Comparison of ENCODE assay signal across 32 mouse cellular contexts in genomic region chr5:151601696-151602095, GRCm38 (mm10). TPM values are rescaled to one million over a fixed set of nuclear protein-coding genes. Genes with fewer than 3 reads are reported as not detected.
A peak's percentile ranks its signal among the peaks of the same experiment; 100 is the strongest.
DNase-seq lines count a peak whose midpoint lies in the region; ATAC-seq and TF ChIP-seq lines count a peak whose summit lies in the region.
"Had no signal": no experiment of that assay in that cellular context is flagged by ENCODE, and none has a peak within 500 bp of the region (broad histone marks: within the 10 kb centered on the region; RNA-seq: fewer than 3 reads in every experiment).

No protein-coding gene starts in this region.

- H3K4me3 ChIP-seq in kidney, embryonic 16.5 days (ENCODE audit: low read length): no peak overlapping the region
- H3K4me3 ChIP-seq in liver, adult 2 months (ENCODE audit: insufficient read depth, low read depth, low read length): no peak overlapping the region
- H3K4me3 ChIP-seq: embryonic facial prominence, embryonic 10.5 days; embryonic facial prominence, embryonic 13.5 days; erythroblast, embryonic 14.5 days; forebrain, embryonic 12.5 days; forebrain, embryonic 15.5 days; heart, embryonic 12.5 days; heart, embryonic 15.5 days; hindbrain, embryonic 10.5 days; hindbrain, embryonic 13.5 days had no signal

- H3K79me2 ChIP-seq in liver, adult 2 months (ENCODE audit: control insufficient read depth, insufficient read depth, low read length): no peaks in the 10 kb centered on the region

- no peak overlapping the region for H3K9ac ChIP-seq in kidney, embryonic 16.5 days (replicated peaks; ENCODE audit: low read length)
- no peak overlapping the region for H3K9ac ChIP-seq in liver, adult 2 months (ENCODE audit: low read depth, low read length)
- H3K9ac ChIP-seq: embryonic facial prominence, embryonic 13.5 days; forebrain, embryonic 12.5 days; forebrain, embryonic 15.5 days; heart, embryonic 12.5 days; heart, embryonic 15.5 days; hindbrain, embryonic 13.5 days had no signal

- no peak overlapping the region for H3K4me2 ChIP-seq in kidney, embryonic 16.5 days (replicated peaks; ENCODE audit: low read depth, low read length)
- H3K4me2 ChIP-seq: embryonic facial prominence, embryonic 13.5 days; forebrain, embryonic 12.5 days; forebrain, embryonic 15.5 days; heart, embryonic 12.5 days; heart, embryonic 15.5 days; hindbrain, embryonic 13.5 days had no signal

- H3K4me1 ChIP-seq in kidney, embryonic 16.5 days (ENCODE audit: insufficient read depth, low read length): no peaks in the 10 kb centered on the region
- no peaks in the 10 kb centered on the region for H3K4me1 ChIP-seq in liver, adult 2 months (ENCODE audit: control insufficient read depth, insufficient read depth, low read length)
- H3K4me1 ChIP-seq: embryonic facial prominence, embryonic 10.5 days; embryonic facial prominence, embryonic 13.5 days; forebrain, embryonic 12.5 days; forebrain, embryonic 15.5 days; heart, embryonic 12.5 days; heart, embryonic 15.5 days; hindbrain, embryonic 10.5 days; hindbrain, embryonic 13.5 days had no signal

- H3K36me3 ChIP-seq in kidney, embryonic 16.5 days (ENCODE audit: insufficient read depth, low read length): no peaks in the 10 kb centered on the region
- no peaks in the 10 kb centered on the region for H3K36me3 ChIP-seq in liver, adult 2 months (ENCODE audit: control insufficient read depth, insufficient read depth, low read length)
- H3K36me3 ChIP-seq: embryonic facial prominence, embryonic 10.5 days; embryonic facial prominence, embryonic 13.5 days; forebrain, embryonic 12.5 days; forebrain, embryonic 15.5 days; G1E; heart, embryonic 12.5 days; heart, embryonic 15.5 days; hindbrain, embryonic 10.5 days; hindbrain, embryonic 13.5 days had no signal

- 21% methylated on average over 1 of the region's 1 CpGs for WGBS in kidney, embryonic 16.5 days
- 36% methylated on average over 1 of the region's 1 CpGs for WGBS in liver, adult 2 months

- no peak overlapping the region for H3K27ac ChIP-seq in kidney, embryonic 16.5 days (ENCODE audit: low read length)
- H3K27ac ChIP-seq in liver, adult 2 months (replicated peaks; ENCODE audit: insufficient read depth, low read depth, low read length): no peak overlapping the region
- H3K27ac ChIP-seq: embryonic facial prominence, embryonic 10.5 days; embryonic facial prominence, embryonic 13.5 days; forebrain, embryonic 12.5 days; forebrain, embryonic 15.5 days; heart, embryonic 15.5 days; hindbrain, embryonic 10.5 days; hindbrain, embryonic 13.5 days had no signal

- TF ChIP-seq CTCF in liver, adult 2 months (IDR thresholded peaks at IDR 0.05; ENCODE audit: low read depth, low read length): no peak

- no peaks in the 10 kb centered on the region for H3K9me3 ChIP-seq in kidney, embryonic 16.5 days (ENCODE audit: low read length)
- H3K9me3 ChIP-seq: embryonic facial prominence, embryonic 10.5 days; embryonic facial prominence, embryonic 13.5 days; forebrain, embryonic 12.5 days; forebrain, embryonic 15.5 days; G1E; heart, embryonic 12.5 days; heart, embryonic 15.5 days; hindbrain, embryonic 10.5 days; hindbrain, embryonic 13.5 days had no signal

- no peaks in the 10 kb centered on the region for H3K27me3 ChIP-seq in kidney, embryonic 16.5 days (ENCODE audit: insufficient read depth, low read length)
- H3K27me3 ChIP-seq in liver, adult 2 months (ENCODE audit: control insufficient read depth, insufficient read depth, low read length): no peaks in the 10 kb centered on the region
- H3K27me3 ChIP-seq: embryonic facial prominence, embryonic 13.5 days; forebrain, embryonic 12.5 days; forebrain, embryonic 15.5 days; heart, embryonic 12.5 days; heart, embryonic 15.5 days; hindbrain, embryonic 13.5 days had no signal

- TF ChIP-seq POLR2A in liver, adult 2 months (IDR thresholded peaks at IDR 0.05; ENCODE audit: extremely low read depth, insufficient read depth, low read length): no peak

- DNase-seq in embryo, embryonic 11 days: peak; percentile 2
- DNase-seq in embryo, embryonic 10.5 days (ENCODE audit: low spot score): no peak
- peak; percentile 1 for DNase-seq in kidney, adult 9 months
- DNase-seq in liver, adult 2 months (ENCODE audit: extremely low read depth, low read depth, low spot score): peak; percentile 57
- no peak for DNase-seq in liver
- peak; percentile 3 for DNase-seq in mesoderm, embryonic 11.5 days (ENCODE audit: low read depth, low spot score)
- DNase-seq: adrenal gland, adult 8-10 months; adrenal gland, postnatal 36 days; B cell, adult 2 months; cerebellum, adult 18-20 months; cerebellum, adult 9-10 months; cerebellum, postnatal 14 days; gastrocnemius, postnatal 25 days; heart, adult 18-20 months; heart, postnatal 10 days; heart, postnatal 36 days had no signal

- ATAC-seq in kidney, embryonic 16.5 days (ENCODE audit: low FRiP score, low TSS enrichment): no peak
- ATAC-seq: forebrain, embryonic 15.5 days; hindbrain, embryonic 16.5 days; Patski had no signal

RNA-seq across cellular contexts. Expression of gene Vmn2r18, which starts 4.1 kb away (rescaled TPM):
- polyA plus RNA-seq in kidney, embryonic 16.5 days (2015; fragmentation: Nextera tagmentation; extraction: Ambion mirVana): 0.14 and 0.15 TPM in 2 replicates
- not detected in 2 replicates for total RNA-seq in liver, adult 2 months (2014; rRNA removed)
- polyA plus RNA-seq in liver, adult 2 months (2012; rRNA removed): not detected in 2 replicates
- total RNA-seq: adrenal gland, adult 8-10 months; adrenal gland, postnatal 36 days; CH12.LX; gastrocnemius, adult 8-10 months; gastrocnemius, postnatal 25 days; heart, adult 18-20 months; heart, postnatal 10 days; heart, postnatal 36 days had no signal
- polyA plus RNA-seq: embryonic facial prominence, embryonic 10.5 days; embryonic facial prominence, embryonic 13.5 days; erythroblast, embryonic 14.5 days; forebrain, embryonic 15.5 days; G1E; gonadal fat pad, adult 2 months; heart, embryonic 12.5 days; heart, embryonic 15.5 days; Patski had no signal

RNA-seq across cellular contexts. Expression of gene Rfc3, which starts 49.3 kb away (rescaled TPM):
- polyA plus RNA-seq in kidney, embryonic 16.5 days (2015; fragmentation: Nextera tagmentation; extraction: Ambion mirVana): 99.5 and 100 TPM in 2 replicates
- total RNA-seq in liver, adult 2 months (2014; rRNA removed): 8.0 and 8.9 TPM in 2 replicates
- 4.2 and 4.8 TPM in 2 replicates for polyA plus RNA-seq in liver, adult 2 months (2012; rRNA removed)

Comparison
In these comparisons a context has a peak if more than half of its experiments do, and no peak if none do; other contexts are left out.
1. DNase-seq: peak in embryo, embryonic 11 days (single experiment), kidney, adult 9 months (single experiment), liver, adult 2 months (single experiment) and mesoderm, embryonic 11.5 days (single experiment); none in embryo, embryonic 10.5 days (single experiment) and liver (single experiment).
2. RNA of gene Rfc3, which starts 49.3 kb away (polyA plus RNA-seq): 99.5 to 100 TPM in kidney, embryonic 16.5 days; 4.2 to 4.8 TPM in liver, adult 2 months; every median in the first group is over 10 times any median in the second.